Comparison of ENCODE assay signal across 8 mouse cellular contexts in the genomic region with DNA sequence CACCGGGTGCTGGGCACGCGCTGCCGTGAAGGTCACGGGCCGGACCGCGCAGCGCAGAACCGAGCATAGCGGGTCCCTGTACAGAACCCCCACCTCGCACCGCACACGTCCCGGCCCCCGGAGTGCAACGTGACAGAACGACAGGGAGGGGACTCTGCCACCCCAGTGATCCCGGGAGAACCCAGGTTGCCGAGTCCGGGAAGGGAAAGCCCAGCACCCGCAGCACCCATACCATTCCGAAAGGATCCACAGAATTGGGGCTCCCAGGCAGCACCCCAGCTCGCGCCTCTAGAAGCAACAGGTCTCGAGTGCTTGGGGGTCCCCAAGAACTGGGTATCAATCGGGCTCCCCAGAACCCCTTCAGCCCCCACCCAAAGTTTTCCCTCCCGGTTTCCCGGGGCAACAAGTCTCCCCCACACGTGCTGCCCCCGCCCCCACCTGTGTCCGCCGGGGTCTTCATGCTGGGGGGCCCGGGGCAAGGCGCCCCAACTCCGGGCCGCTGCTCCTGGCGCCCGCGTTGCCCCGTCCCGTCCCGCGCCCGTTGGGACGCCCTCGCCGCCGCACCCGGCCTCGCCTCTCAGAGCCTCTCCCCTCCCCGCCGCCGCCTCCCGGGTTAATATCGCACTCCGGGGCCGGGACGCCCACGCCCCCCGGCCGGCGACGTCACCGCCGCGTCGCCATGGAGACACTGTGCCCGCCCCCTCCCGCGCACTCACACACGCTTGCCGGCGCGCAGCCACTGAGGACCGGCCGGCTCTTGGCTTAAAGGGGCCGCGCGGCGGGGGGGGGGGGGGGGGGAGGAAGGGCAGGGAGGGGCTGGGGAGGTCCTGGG. TPM values are rescaled to one million over a fixed set of nuclear protein-coding genes. Genes with fewer than 3 reads are reported as not detected.
DNase-seq lines count a peak whose midpoint lies in the region; ATAC-seq and TF ChIP-seq lines count a peak whose summit lies in the region.

A gene (minus strand): TSS at position 621 of the 832 bp plus-strand sequence.

- no peak for DNase-seq in Patski (ENCODE audit: low read depth, low spot score)
- DNase-seq in cerebellum, postnatal 25 days: peak; percentile 94 to 97
- peak; percentile 92 to 97 for DNase-seq in frontal cortex, postnatal 25 days (ENCODE audit: low spot score in 2 of 2)
- DNase-seq in layer of hippocampus, postnatal 25 days (ENCODE audit: extremely low spot score in 1 of 2, low spot score in 1 of 2): peak; percentile 94 to 96
- DNase-seq in lung, postnatal 14 days: peak; percentile 97
- DNase-seq in ovary, postnatal 36 days (ENCODE audit: low spot score): peak; percentile 97
- peak; percentile 95 for DNase-seq in thymus, postnatal 25 days

- POLR2A ChIA-PET in Patski (lab: Charles Lee): interaction anchor here (0.6 to 1.5 kb wide), 3 partner anchors 12 to 22 kb away, joined by 3 read pairs; no protein-coding TSS in a partner anchor

- H3K27me3 ChIP-seq in Patski: no peaks in the 10 kb centered on the region
- H3K27me3 ChIP-seq in hindbrain, embryonic 13.5 days: no peaks in the 10 kb centered on the region

- H3K27ac ChIP-seq in hindbrain, embryonic 13.5 days: peak within 1 kb of the TSS; percentile 90

- ATAC-seq in Patski: peak; percentile 34
- ATAC-seq in hindbrain, embryonic 13.5 days (ENCODE audit: low FRiP score): peak; percentile 62

- no peaks in the 10 kb centered on the region for H3K9me3 ChIP-seq in hindbrain, embryonic 13.5 days

- H3K9ac ChIP-seq in hindbrain, embryonic 13.5 days: peak within 1 kb of the TSS; percentile 84

- H3K4me1 ChIP-seq in hindbrain, embryonic 13.5 days (replicated peaks): peaks cover 61% of the 10 kb centered on the region

- peak within 1 kb of the TSS; percentile 74 for H3K4me3 ChIP-seq in hindbrain, embryonic 13.5 days

- in situ Hi-C loops in Patski (cut with MboI; ENCODE audit: low pct_unique_long_range_greater_than_20kb): no loop called here

- no peak for TF ChIP-seq CTCF in Patski (IDR thresholded peaks at IDR 0.05)

- H3K4me2 ChIP-seq in hindbrain, embryonic 13.5 days: peak within 1 kb of the TSS; percentile 100

- H3K36me3 ChIP-seq in hindbrain, embryonic 13.5 days: peaks cover 2% of the 10 kb centered on the region; the same call in 1 of the 2 replicates

- 2% methylated on average over 53 of the region's 81 CpGs for WGBS in hindbrain, embryonic 13.5 days

- CTCF ChIA-PET in Patski (lab: Charles Lee): interaction anchor here (1.5 kb wide), 1 partner anchor 9 kb away, joined by 3 read pairs; no protein-coding TSS in a partner anchor

RNA-seq across cellular contexts. Expression of the gene that starts here (rescaled TPM):
- polyA plus RNA-seq in Patski (2021): 45.9 TPM
- polyA plus RNA-seq in hindbrain, embryonic 13.5 days (2015; fragmentation: Nextera tagmentation; extraction: Ambion mirVana): 4.0 and 4.2 TPM in 2 replicates
- total RNA-seq in layer of hippocampus, postnatal 25 days (2021): 10 to 100 TPM; 44.4 to 51.1 TPM
